Mouse (Mus musculus) kidney, adult 2 months (tissue): ENCODE results near the gene Adk.

Experiments used
- CTCF ChIP-seq: fragments of 200-500 bp; conservative IDR thresholded peaks from 2 replicates; pipeline ENCODE4 v1.5.1; 2011; ENCODE audit warnings: low read depth, mild to moderate bottlenecking, control low read depth, low read length, moderate library complexity, mixed read lengths; ENCODE audit not compliant: insufficient read depth, insufficient read length
- POLR2A ChIP-seq: fragments of 200-500 bp; IDR thresholded peaks from one replicate; pipeline ENCODE4 v1.6.1; 2011; ENCODE audit warnings: low read depth, low read length, control low read depth

DNA sequence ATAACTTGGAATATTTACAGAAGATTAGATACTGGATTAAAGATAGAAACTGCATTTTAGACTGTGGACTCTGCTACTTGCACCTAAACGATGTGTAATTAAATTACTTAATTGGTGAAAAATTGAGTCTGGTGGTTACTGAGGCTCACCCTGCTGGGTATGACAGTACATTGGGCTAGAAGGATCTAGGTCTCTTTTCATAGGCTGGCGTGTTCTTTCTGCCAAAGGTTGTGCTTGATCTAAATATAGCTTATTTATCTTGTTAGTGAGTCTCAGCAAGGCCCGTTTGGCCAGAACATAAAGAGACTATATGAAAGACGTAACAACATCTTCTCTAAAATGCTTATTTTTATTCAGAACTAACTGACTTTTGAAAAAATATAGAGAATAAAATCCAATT lies 65.7 kb downstream of the Adk start:
- TF ChIP-seq CTCF (no peak), POLR2A (no peak)
